Mouse (Mus musculus) T-cell, adult 66 days (primary cell): ENCODE data around the gene Atg4a. TPM values are rescaled to one million over a fixed set of nuclear protein-coding genes. Genes with fewer than 3 reads are reported as not detected.

Source experiments
- total RNA-seq, 2 experiments: library from RNA; stranded (reverse); gene quantifications; 3 replicates in 1 of 2; 4 replicates in 1 of 2; pipeline ENCODE4 v1.2.4; 2023

Atg4a gene
- 10 to 100 TPM; 14.4 to 20.3 TPM for total RNA-seq

GRCm38 (mm10) chrX:140956272-140956940 is at the start of gene Atg4a, which contains the start of gene Psmd10:
Gene Atg4a, plus strand, starts transcription at chrX:140956907.
Gene Psmd10, minus strand, starts transcription at chrX:140956728.

DNA sequence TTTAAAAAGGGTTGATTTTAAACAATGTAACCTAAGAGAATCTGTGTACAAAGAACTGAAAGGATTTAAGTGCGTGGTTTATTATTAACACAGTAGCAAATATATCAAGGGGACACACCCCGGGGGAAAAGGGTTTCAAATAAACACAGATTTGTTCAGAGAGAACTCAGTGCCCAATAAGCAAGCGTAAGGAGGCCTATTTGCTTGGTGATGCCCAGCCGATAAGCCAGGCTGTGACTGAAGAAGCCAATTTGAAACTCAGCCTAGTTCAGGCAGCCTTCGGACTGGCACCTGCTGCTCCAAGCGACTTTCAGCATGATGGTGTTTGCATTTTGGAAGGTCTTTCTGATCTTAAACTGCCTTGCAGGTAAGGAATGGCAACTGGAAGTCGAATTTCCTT is 49.3 kb upstream of the Atg4a start, which contains the start of gene Vsig1:
Gene Vsig1, plus strand, starts transcription at position 249 of the 400 bp plus-strand sequence.

Other genes starting within 250 kb of the Atg4a start
- not detected for gene Tex13b, start 143.5 kb upstream of the Atg4a start, total RNA-seq
- not detected for gene Vsig1, start 49.3 kb upstream of the Atg4a start, total RNA-seq
- gene Psmd10, start 179 bp upstream of the Atg4a start, total RNA-seq = 10 to 100 TPM; 15.4 to 17.2 TPM